Mouse (Mus musculus): ENCODE measurements around the gene Supt6. TPM values are rescaled to one million over a fixed set of nuclear protein-coding genes. Genes with fewer than 3 reads are reported as not detected.

Gene Supt6
- total RNA-seq, 2 experiments from 2014 or later: 132 to 137 TPM

DNA sequence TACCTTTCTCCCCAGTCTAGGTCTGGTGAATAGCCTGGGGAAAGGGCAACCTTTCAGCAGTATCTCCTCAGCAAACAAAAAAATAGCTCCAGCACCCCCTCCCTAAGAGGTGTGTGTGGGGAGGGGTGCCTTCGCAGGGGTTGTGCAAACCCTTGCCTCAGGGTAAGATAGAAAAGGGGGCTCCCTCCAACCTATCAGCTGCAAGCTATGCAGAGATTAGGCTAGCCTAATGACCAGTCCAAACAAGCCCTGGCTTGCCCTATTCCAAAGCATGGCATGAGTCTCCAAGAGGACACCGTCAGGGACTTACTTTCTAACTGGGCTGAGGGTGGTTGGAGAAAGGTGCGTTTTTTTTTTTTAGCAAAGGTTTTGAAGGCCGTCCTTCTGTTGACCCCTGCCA lies 79.6 kb downstream of the Supt6 start:
- no peak for TF ChIP-seq CTCF (conservative IDR thresholded peaks at IDR 0.05)
- DNase-seq (ENCODE audit: low spot score in 2 of 2): no peak
- Histone ChIP-seq H3K4me3 (peak overlapping the region; percentile 89), H3K27ac (peak overlapping the region; percentile 80)

DNA sequence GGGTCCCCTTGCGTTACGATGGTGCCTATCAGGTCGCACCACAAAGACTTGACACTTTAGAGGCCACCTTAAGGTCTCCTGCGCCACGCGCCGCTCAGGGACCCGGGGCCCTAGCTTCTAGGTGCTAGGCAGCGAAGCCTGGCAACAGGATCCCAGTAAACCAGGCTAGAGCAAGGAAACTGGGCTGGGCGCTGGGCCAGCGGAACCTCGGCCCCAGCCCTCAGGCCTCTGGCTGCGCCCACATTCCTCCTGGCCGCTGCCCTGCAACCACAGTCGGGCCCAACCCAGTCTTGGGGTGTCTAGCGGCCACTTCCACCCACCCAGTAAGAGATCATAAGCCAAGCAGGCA lies 80.1 kb downstream of the Supt6 start:
- no peak for TF ChIP-seq CTCF (conservative IDR thresholded peaks at IDR 0.05)
- Histone ChIP-seq H3K4me3 (peak overlapping the region; percentile 89), H3K27ac (peak overlapping the region; percentile 80)
- DNase-seq (ENCODE audit: low spot score in 2 of 2): no peak

DNA sequence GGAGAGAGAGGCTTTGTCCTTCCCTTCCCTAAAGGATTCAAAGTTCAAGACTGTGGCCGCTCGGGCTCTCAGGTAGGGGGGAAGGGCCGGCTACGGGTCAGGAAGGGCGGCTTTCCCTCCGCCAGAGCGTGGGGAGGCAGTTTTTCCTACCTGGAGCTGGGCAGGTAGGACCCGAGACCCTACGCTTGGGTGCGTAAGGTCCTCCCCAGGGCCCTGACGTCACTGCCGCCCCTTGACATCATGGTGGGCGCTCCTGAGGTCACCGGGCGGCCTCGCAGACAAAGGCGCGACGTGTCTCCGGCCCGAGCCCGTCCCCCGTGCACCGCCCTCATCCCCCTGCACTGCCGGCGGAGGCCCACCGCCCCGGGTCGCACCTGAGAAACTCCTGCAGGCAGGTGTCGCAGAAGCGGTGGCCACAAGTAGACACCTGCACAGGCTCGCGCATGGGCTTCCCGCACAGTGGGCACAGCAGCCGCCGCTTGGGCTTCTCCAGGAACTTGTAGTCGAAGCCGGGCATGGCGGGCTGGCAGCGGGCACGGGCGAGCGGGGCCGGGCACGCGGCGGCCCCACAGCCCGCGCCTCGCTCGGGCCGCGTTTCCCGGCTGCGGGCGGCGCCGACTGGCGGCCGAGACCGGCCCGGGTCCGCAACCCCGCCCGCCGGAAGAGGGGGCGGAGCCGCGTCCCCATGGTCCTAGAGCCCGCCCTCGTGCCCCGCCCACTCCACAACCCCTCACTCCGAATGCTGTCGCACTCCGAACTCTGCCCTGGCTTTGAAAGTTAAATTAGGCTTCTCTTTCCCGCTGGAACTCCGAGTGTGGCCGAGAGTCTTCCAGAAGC lies 80.6 kb downstream of the Supt6 start, which contains the start of gene Traf4:
Gene Traf4, minus strand, starts transcription at position 666 of the 837 bp plus-strand sequence.
- peak; percentile 67 to 70 for DNase-seq (ENCODE audit: low spot score in 2 of 2)
- Histone ChIP-seq H3K4me3 (peak within 1 kb of the TSS; percentile 89), H3K27ac (peak within 1 kb of the TSS; percentile 91)
- peak; percentile 40 for TF ChIP-seq CTCF (conservative IDR thresholded peaks at IDR 0.05)

DNA sequence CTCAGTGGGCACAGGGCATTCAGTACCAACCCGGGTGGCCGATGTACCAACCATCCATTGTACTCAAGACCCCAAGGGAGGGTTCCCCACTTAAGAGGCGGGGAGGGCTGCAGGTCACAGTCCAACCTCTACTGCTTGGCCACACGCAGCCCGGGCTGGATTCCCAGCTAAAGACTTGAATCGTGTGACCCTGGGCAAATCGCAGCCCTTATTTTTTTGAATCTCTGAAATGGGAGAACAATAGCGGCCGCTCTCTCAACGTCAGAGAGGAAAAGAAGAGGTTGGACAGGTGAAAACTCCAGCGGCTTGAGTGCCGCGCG lies 81.2 kb downstream of the Supt6 start:
- DNase-seq (ENCODE audit: low spot score in 2 of 2): no peak
- no peak for TF ChIP-seq CTCF (conservative IDR thresholded peaks at IDR 0.05)
- Histone ChIP-seq H3K4me3 (peak overlapping the region; percentile 89), H3K27ac (peak overlapping the region; percentile 91)

DNA sequence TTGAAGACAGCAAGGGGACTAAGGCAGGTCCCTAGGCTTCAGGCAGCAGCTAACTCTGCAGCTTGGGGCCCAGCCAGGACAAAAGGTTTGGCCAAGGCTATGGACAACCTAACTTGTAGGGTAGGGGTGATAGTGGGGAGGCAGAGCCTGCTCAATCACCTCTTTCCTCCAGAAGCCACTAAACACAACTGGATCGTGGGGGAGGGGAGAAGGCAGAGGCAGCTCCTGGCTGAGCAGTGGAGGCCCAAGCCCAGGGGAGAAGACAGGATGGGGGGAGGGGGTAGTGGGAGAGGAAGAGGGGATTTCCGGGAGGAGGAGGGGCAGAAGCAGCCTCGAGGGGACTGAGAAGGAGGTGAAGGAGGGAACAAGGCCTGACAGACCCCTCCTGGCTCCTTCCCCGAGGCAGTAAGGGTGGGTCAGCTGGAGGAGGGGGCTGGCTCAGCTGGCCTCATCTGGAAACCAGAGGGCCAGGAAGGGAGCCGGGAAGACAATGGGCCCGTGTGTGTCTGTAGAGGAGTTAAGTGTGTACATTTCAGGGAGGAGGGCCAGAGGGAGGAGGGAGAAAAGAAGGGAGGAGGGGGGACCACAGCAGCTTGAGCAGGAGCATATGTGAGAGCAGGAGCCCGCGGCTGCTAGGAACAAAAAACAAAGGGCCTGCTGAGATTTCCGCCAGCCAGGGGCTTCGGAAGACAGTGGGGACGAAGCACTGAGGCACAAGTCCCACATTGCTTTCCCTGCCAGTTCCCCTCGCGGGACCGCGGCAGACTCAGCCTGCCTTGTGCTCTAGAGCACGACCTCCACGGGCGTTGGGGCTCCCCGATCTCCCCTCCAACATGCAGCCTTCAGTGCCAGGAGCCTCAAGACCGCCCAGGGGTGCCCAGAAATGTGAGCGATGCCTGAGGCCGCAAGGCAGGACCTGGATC lies 81.8 kb downstream of the Supt6 start:
- H3K4me3 ChIP-seq: peak overlapping the region; percentile 89
- no peak for DNase-seq (ENCODE audit: low spot score in 2 of 2)
- peak overlapping the region; percentile 91 for H3K27ac ChIP-seq
- TF ChIP-seq CTCF (conservative IDR thresholded peaks at IDR 0.05): no peak

DNA sequence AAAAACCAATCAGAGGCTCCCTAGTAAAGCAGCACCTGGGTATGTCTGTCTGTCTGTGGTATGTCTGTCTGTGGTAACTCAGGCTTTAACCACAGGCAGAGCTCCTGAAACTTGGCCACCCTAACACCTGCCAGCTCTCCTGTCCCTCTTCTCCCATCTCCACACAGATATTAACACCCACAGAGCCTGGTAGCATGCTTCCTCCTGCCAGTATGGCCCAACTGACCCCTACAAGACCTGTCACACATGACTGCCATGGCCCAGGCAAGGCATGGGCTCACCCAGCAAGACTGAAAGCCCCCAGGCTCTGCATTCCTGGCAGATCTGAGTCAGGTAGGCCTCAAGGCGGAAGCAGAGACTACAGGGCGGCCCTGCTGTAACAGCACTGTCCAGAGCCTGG lies 82.7 kb downstream of the Supt6 start:
- Histone ChIP-seq H3K27ac (peak overlapping the region; percentile 91; the same call in 1 of the 2 replicates), H3K4me3 (peak overlapping the region; percentile 6; the same call in 1 of the 2 replicates)
- no peak for TF ChIP-seq CTCF (conservative IDR thresholded peaks at IDR 0.05)
- DNase-seq (ENCODE audit: low spot score in 2 of 2): no peak

DNA sequence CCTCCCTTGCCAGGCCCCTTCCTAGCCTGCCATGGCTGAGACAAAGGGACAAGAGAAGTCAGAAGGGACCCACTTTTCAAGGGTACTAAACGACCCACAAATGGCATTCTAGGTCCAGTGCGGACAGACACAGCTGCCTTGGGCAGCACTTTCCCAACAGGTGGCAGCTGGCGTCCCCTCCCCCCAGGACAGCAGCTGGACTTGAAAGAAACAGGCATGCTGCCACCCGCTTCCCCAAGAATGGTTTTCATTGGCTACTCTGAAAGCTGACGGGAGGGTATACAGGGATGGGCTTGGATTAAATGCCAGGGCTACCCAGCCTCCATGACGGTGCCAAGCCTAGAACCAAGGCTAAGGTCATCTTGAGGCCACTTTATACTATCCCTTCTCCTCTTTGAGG lies 83.3 kb downstream of the Supt6 start:
- no peak for DNase-seq (ENCODE audit: low spot score in 2 of 2)
- Histone ChIP-seq H3K27ac (peak overlapping the region; percentile 91; the same call in 1 of the 2 replicates), H3K4me3 (no peak overlapping the region; the same call in 1 of the 2 replicates)
- no peak for TF ChIP-seq CTCF (conservative IDR thresholded peaks at IDR 0.05)

DNA sequence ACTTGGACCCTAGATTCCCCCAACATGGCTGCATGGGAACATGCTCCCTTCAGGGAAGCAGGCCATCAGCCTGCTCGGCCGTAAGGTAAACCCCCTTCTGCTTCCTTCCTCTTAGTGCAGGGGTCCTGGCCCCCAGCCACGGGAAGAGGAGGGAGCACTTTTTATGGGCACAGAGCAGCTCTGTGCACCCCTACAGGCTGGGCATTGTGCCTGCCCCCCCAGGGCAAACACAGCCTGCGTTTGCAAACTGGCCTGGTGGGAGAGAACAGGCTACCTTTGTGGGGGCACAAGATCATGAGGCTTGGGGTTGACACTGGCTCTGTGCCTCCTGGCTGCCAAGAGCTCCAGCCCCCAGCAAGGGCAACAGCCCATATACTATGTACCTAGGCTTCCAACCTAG lies 83.8 kb downstream of the Supt6 start:
- no peak for TF ChIP-seq CTCF (conservative IDR thresholded peaks at IDR 0.05)
- Histone ChIP-seq H3K27ac (peak overlapping the region; percentile 91; the same call in 1 of the 2 replicates), H3K4me3 (no peak overlapping the region)
- peak in 1 of 2 experiments; percentile 45 for DNase-seq (ENCODE audit: low spot score in 2 of 2)

DNA sequence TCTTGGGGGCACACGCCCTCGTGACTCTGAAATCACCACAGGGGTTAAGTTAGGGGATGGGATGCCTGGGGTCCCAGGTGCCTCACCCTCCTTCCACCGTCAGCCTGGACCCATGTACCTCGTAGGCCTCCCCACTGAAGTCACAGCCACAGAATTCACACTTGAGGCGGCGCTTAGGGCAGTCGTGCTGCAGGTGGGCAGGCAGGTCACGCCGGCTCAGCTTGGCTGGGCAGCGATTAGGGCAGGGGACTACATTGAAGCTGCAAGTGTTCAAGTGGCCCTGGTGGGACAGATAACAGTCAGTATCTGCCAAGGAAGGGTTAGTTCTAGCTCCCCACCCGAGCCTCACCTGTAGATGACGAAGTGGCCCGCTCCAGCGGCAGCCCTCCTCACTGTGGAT lies 84.6 kb downstream of the Supt6 start:
- TF ChIP-seq CTCF (conservative IDR thresholded peaks at IDR 0.05): no peak
- 0 out of 2 replicates have a peak overlapping the region, but pooled peaks have one; percentile 10 for H3K27ac ChIP-seq

DNA sequence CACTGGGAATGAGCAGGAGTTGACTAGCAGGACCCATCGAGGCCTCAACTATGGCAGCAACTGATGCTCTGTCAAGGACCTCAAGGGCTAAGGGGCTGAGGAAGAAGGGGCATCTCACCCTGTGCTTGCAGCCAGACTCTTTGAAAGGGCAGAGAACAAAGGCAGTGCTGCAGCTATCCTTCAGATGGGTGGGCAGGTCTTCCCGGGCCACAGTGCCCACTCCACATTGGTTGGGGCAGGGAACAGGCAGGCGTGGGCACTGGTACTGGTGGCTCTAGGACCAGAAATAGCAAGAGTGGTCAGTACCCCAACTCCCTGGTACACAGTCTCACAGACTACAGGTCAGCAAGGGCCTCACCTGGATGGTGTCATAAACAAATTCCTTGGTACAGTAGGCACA lies 85.1 kb downstream of the Supt6 start:
- Histone ChIP-seq H3K4me3 (no peak overlapping the region), H3K27ac (no peak overlapping the region)
- no peak for TF ChIP-seq CTCF (conservative IDR thresholded peaks at IDR 0.05)
- no peak for DNase-seq (ENCODE audit: low spot score in 2 of 2)

More for the DNA sequence above, 84.6 kb downstream of the Supt6 start:
- no peak for DNase-seq (ENCODE audit: low spot score in 2 of 2)
- no peak overlapping the region for H3K4me3 ChIP-seq

DNA sequence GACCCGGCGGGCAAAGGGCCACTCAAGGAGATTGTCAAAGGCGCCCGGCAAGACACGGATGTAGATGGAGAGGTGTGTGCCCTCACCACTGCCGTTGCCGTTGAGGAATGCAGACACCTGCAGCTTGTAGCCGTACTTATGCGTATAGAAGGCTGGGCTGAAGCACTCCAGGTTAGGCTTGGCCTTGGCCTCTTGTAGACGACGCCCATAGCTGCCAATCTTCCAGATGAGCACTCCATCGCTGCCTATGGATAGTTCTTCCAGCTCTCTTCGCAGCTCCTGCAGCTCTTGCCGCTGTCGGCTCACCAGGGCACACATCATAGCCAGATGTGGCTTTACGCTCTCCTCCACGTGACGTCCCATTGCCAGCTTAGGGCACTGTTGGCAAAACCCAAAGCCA lies 85.6 kb downstream of the Supt6 start:
- TF ChIP-seq CTCF (conservative IDR thresholded peaks at IDR 0.05): no peak
- Histone ChIP-seq H3K4me3 (no peak overlapping the region), H3K27ac (no peak overlapping the region)
- no peak for DNase-seq (ENCODE audit: low spot score in 2 of 2)

DNA sequence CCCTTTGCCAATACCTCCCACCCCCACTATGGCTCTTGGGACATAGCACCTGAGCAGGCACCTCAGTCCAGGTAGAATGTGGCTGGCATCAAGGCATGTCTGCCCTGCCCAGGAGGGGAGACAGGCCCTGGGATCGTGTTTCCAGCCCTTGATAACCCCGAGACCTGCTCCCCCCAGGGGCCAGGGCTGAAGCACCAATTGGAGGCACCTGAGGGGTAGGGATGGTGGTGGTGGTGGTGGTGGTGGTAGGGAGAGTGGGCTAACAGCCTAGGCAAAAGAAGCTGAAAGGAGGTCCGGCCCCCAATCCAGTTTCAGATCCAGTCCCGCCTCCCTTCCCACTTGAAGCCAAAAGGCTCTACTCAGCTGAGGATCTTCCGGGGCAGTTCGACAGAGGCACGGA lies 86.2 kb downstream of the Supt6 start:
- TF ChIP-seq CTCF (conservative IDR thresholded peaks at IDR 0.05): no peak
- DNase-seq (ENCODE audit: low spot score in 2 of 2): no peak
- Histone ChIP-seq H3K4me3 (no peak overlapping the region), H3K27ac (no peak overlapping the region)

DNA sequence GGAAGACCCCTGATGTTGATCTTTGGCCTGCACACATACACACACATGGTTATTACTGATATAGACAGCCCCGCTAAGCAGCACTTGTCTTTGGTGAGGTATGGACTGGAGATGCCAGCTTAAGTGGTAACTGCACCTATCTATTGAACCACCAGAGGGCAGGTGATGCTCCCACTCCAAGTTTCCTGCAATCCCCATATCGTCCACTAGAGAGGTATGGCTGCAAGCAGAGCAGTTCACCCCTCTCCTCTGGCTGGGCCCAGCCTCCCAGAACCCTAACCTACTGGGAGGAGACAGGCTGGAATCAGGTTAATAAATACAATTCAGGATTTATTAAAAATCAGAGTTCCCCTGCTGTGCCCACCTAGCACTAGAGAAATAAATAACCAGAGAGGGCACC lies 86.7 kb downstream of the Supt6 start:
- no peak overlapping the region for H3K27ac ChIP-seq
- peak; percentile 81 to 84 for DNase-seq (ENCODE audit: low spot score in 2 of 2)
- no peak overlapping the region for H3K4me3 ChIP-seq
- peak; percentile 99; the same call in 1 of the 2 replicates for TF ChIP-seq CTCF (conservative IDR thresholded peaks at IDR 0.05)

Small RNA genes lying within 50 kb of the gene (microRNA-seq; reads per million reads assigned to microRNA genes)
- gene Mir7653: 0.64 to 1.5 reads per million in 2 experiments

Other genes with a start within 250 kb of the Supt6 start
- 1 to 10 TPM; 4.6 to 5.7 TPM for gene Dhrs13, start 213.7 kb downstream of the Supt6 start, total RNA-seq (2021)
- gene Flot2, start 208.1 kb downstream of the Supt6 start, total RNA-seq (2021): 10 to 100 TPM; 70.9 to 77.4 TPM
- 10 to 100 TPM; 19.5 to 20.1 TPM for gene Eral1, start 165.6 kb downstream of the Supt6 start, total RNA-seq (2021)
- gene Fam222b, start 151.3 kb downstream of the Supt6 start, total RNA-seq (2021): 10 to 100 TPM; 29.5 to 30.3 TPM
- 10 to 100 TPM; 11.1 to 13.3 TPM for gene Traf4, start 80.4 kb downstream of the Supt6 start, total RNA-seq (2021)
- 1 to 10 TPM; 2.6 to 3.3 TPM for gene Nek8, start 69.3 kb downstream of the Supt6 start, total RNA-seq (2021)
- 10 to 100 TPM; 21.1 to 24.3 TPM for gene Tlcd1, start 69.3 kb downstream of the Supt6 start, total RNA-seq (2021)
- 100 to 1,000 TPM; 747 to 755 TPM for gene Rpl23a, start 62.4 kb downstream of the Supt6 start, total RNA-seq (2021)
- 10 to 100 TPM; 33.3 TPM for gene Rab34, start 57.6 kb downstream of the Supt6 start, total RNA-seq (2021)
- 1 to 10 TPM; 3.7 to 5.5 TPM for gene Proca1, start 52.6 kb downstream of the Supt6 start, total RNA-seq (2021)
- gene Sdf2, start 241 bp downstream of the Supt6 start, total RNA-seq (2021): 10 to 100 TPM; 66.8 to 69.1 TPM
- gene 2610507B11Rik, start 15.8 kb upstream of the Supt6 start, total RNA-seq (2021): 100 to 1,000 TPM; 192 to 198 TPM
- 10 to 100 TPM in 1 of 2 experiments, 1 to 10 TPM in 1; 5.6 to 12.2 TPM for gene BC030499, start 44.9 kb upstream of the Supt6 start, total RNA-seq (2021)
- 1 to 10 TPM; 8.3 to 8.5 TPM for gene Spag5, start 55.5 kb upstream of the Supt6 start, total RNA-seq (2021)
- 100 to 1,000 TPM; 853 to 900 TPM for gene Aldoc, start 77.0 kb upstream of the Supt6 start, total RNA-seq (2021)
- 10 to 100 TPM; 58.2 to 59.9 TPM for gene Pigs, start 82.4 kb upstream of the Supt6 start, total RNA-seq (2021)
- gene Unc119, start 97.5 kb upstream of the Supt6 start, total RNA-seq (2021): 10 to 100 TPM; 27.8 to 33.9 TPM
- not detected for gene Foxn1, start 140.6 kb upstream of the Supt6 start, total RNA-seq (2021)
- gene Slc13a2, start 176.2 kb upstream of the Supt6 start, total RNA-seq (2021): not detected
- 10 to 100 TPM; 11.7 to 12.3 TPM for gene Slc46a1, start 219.7 kb upstream of the Supt6 start, total RNA-seq (2021)